Mouse (Mus musculus): ENCODE results near the gene Exosc9.

DNA sequence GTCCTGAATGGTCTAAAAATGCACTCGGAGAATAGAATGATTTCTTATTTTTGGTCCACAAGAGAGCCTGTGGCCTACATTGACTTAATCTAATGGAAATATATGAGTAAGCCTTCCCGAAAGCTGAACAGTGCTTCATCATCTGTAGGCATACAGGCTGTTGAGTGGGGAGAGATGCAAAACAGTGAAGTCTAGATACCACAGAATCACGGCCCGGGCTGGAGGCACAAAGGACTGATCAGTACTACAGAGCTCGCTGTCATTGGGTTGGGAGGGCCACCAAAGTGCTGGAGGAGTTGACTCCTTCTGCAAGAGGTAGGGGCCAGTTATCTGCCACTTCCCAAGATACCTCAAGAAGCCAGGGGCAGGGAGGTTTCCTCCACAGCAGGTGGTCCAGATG is 21.6 kb upstream of the Exosc9 start:
- TF ChIP-seq CTCF (IDR thresholded peaks at IDR 0.05; ENCODE audit: low read depth, low read length) (no peak), POLR2AphosphoS5 (IDR thresholded peaks at IDR 0.05; ENCODE audit: insufficient replicate concordance, low read depth, low read length) (no peak)

Data from G1E (cell line).